Mouse (Mus musculus): ENCODE measurements around the gene Ntmt1. TPM values are rescaled to one million over a fixed set of nuclear protein-coding genes. Genes with fewer than 3 reads are reported as not detected.

The Ntmt1 gene
- total and polyA plus RNA-seq, 2 experiments from 2014 or later = 87.6 to 106 TPM

GRCm38 (mm10) chr2:30773313-30774005, 34.2 kb upstream of the Ntmt1 start:
- peaks cover 11% of the 10 kb centered on the region for H3K4me1 ChIP-seq (ENCODE audit: insufficient read depth)
- no peak for ATAC-seq
- H3K4me2 ChIP-seq (ENCODE audit: low read depth) = no peak overlapping the region
- no peaks in the 10 kb centered on the region for H3K9me3 ChIP-seq (ENCODE audit: low read length)
- no peaks in the 10 kb centered on the region for H3K27me3 ChIP-seq (ENCODE audit: insufficient read depth, low read length)
- H3K27ac ChIP-seq (ENCODE audit: low read depth, low read length) = no peak overlapping the region
- DNase-seq = no peak
- TF ChIP-seq CTCF (IDR thresholded peaks at IDR 0.05; ENCODE audit: low read depth) = no peak
- WGBS = 83% methylated on average over 8 of the region's 8 CpGs
- no peaks in the 10 kb centered on the region for H3K36me3 ChIP-seq (ENCODE audit: insufficient read depth)
- H3K4me3 ChIP-seq (ENCODE audit: low read depth, low read length) = no peak overlapping the region
- no peak overlapping the region for H3K9ac ChIP-seq

DNA sequence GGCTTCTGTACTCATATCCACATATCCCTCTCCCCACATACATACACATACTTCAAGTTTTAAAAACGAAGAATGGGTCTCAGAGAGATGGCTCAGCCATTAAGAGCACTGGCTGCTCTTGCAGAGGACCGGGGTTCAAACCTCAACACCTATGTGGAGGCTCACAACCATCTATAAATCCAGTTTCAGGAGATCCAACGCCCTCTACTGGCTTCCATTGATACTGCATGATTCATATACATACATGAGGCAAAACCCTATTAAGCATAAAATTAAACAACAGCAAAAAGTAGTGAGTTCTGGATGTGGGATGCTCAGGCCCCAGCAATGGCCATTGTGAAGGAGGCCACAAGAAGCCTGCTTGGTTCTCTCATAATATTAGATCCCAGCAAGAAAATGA, 31.7 kb upstream of the Ntmt1 start:
- no peak for ATAC-seq
- Histone ChIP-seq H3K4me1 (ENCODE audit: insufficient read depth) (peaks cover 11% of the 10 kb centered on the region), H3K4me2 (ENCODE audit: low read depth) (no peak overlapping the region), H3K4me3 (ENCODE audit: low read depth, low read length) (no peak overlapping the region), H3K36me3 (ENCODE audit: insufficient read depth) (no peaks in the 10 kb centered on the region), H3K9me3 (ENCODE audit: low read length) (no peaks in the 10 kb centered on the region), H3K27me3 (ENCODE audit: insufficient read depth, low read length) (no peaks in the 10 kb centered on the region), H3K9ac (no peak overlapping the region), H3K27ac (ENCODE audit: low read depth, low read length) (no peak overlapping the region)
- DNase-seq = no peak
- peak; percentile 15 for TF ChIP-seq CTCF (IDR thresholded peaks at IDR 0.05; ENCODE audit: low read depth)
- WGBS = 64% methylated on average over 3 of the region's 3 CpGs

- Histone ChIP-seq H3K27ac (ENCODE audit: low read depth, low read length) (no peak overlapping the region), H3K9me3 (ENCODE audit: low read length) (no peaks in the 10 kb centered on the region), H3K4me1 (ENCODE audit: insufficient read depth) (peaks cover 4% of the 10 kb centered on the region; the same call in 1 of the 2 replicates), H3K36me3 (ENCODE audit: insufficient read depth) (no peaks in the 10 kb centered on the region), H3K4me3 (ENCODE audit: low read depth, low read length) (no peak overlapping the region), H3K4me2 (ENCODE audit: low read depth) (no peak overlapping the region), H3K27me3 (ENCODE audit: insufficient read depth, low read length) (no peaks in the 10 kb centered on the region), H3K9ac (no peak overlapping the region)
- DNase-seq (no peak), ATAC-seq (no peak)
- WGBS = 88% methylated on average over 3 of the region's 3 CpGs
- TF ChIP-seq CTCF (IDR thresholded peaks at IDR 0.05; ENCODE audit: low read depth) = no peak
Observed at GRCm38 (mm10) chr2:30777266-30777665, 30.4 kb upstream of the Ntmt1 start.

- H3K27me3 ChIP-seq (ENCODE audit: insufficient read depth, low read length) = no peaks in the 10 kb centered on the region
- no peak overlapping the region for H3K27ac ChIP-seq (ENCODE audit: low read depth, low read length)
- 59% methylated on average over 4 of the region's 4 CpGs for WGBS
- H3K4me1 ChIP-seq (ENCODE audit: insufficient read depth) = 0 out of 2 replicates have a peak, but pooled peaks cover 4% of the 10 kb centered on the region
- H3K9me3 ChIP-seq (ENCODE audit: low read length) = no peaks in the 10 kb centered on the region
- H3K4me3 ChIP-seq (ENCODE audit: low read depth, low read length) = no peak overlapping the region
- no peak overlapping the region for H3K4me2 ChIP-seq (ENCODE audit: low read depth)
- no peaks in the 10 kb centered on the region for H3K36me3 ChIP-seq (ENCODE audit: insufficient read depth)
- H3K9ac ChIP-seq = no peak overlapping the region
- ATAC-seq (no peak), DNase-seq (no peak)
- TF ChIP-seq CTCF (IDR thresholded peaks at IDR 0.05; ENCODE audit: low read depth) = no peak
Observed at GRCm38 (mm10) chr2:30778235-30778634, 29.4 kb upstream of the Ntmt1 start.

- H3K9me3 ChIP-seq (ENCODE audit: low read length) = no peaks in the 10 kb centered on the region
- no peak overlapping the region for H3K4me2 ChIP-seq (ENCODE audit: low read depth)
- H3K27me3 ChIP-seq (ENCODE audit: insufficient read depth, low read length) = no peaks in the 10 kb centered on the region
- no peaks in the 10 kb centered on the region for H3K36me3 ChIP-seq (ENCODE audit: insufficient read depth)
- WGBS = 9% methylated on average over 5 of the region's 5 CpGs
- TF ChIP-seq CTCF (IDR thresholded peaks at IDR 0.05; ENCODE audit: low read depth) = no peak
- no peak overlapping the region for H3K4me3 ChIP-seq (ENCODE audit: low read depth, low read length)
- H3K27ac ChIP-seq (ENCODE audit: low read depth, low read length) = no peak overlapping the region
- no peak overlapping the region for H3K9ac ChIP-seq
- DNase-seq (no peak), ATAC-seq (no peak)
- H3K4me1 ChIP-seq (ENCODE audit: insufficient read depth) = 0 out of 2 replicates have a peak, but pooled peaks cover 4% of the 10 kb centered on the region
Observed at GRCm38 (mm10) chr2:30779241-30779640, 28.4 kb upstream of the Ntmt1 start.

DNA sequence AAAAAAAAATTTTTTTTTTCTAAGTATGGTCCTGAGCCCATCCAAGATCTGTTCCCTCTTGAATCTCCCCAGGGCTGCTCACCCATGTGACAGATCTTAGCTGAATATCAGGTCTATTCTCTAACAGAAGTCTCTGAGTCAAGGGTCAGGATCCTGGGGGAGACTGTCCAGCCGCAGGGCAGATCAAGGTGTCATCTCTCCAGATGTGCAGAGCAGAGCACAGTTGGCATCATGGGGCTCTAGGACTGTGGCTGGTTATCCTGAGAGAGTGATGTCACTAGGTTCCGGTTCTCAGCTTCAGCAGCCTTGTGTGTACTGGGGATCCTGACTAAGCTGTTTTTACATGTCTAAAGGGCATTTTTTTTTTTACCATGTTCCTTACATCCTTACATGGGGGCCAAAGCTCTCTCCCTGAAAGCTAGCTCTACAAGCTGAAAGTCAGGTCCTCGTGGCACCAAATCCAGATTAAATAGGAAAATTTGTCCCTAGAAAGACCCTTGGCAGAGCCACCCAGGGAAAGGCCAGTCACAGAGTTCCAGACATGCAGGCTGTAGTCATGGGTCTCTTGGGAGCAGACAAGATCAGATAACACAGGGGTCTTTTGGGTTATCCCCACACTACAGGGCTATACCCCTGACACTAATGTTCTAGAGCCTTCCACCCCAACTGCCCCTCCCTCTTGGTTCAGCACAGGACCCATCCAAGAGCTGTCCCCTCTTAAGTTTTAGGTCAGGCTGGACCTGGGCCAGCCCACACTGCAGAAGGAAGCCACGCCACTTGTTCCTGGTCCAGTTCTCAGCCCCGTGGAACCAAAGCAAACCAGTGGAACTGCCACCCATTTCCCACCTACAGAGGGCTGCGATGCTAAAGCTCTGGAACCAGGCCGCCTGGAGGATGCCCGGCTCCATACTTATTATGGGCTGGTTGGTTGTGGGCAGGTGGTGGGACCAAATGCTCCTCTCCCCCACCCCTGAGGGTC, 25.0 kb upstream of the Ntmt1 start:
- H3K9ac ChIP-seq = no peak overlapping the region
- H3K27ac ChIP-seq (ENCODE audit: low read depth, low read length) = peak overlapping the region; percentile 36; the same call in 1 of the 2 replicates
- no peak overlapping the region for H3K4me3 ChIP-seq (ENCODE audit: low read depth, low read length)
- WGBS = 75% methylated on average over 8 of the region's 8 CpGs
- ATAC-seq (no peak), DNase-seq (no peak)
- H3K9me3 ChIP-seq (ENCODE audit: low read length) = no peaks in the 10 kb centered on the region
- no peaks in the 10 kb centered on the region for H3K27me3 ChIP-seq (ENCODE audit: insufficient read depth, low read length)
- peak overlapping the region; percentile 42 for H3K4me2 ChIP-seq (ENCODE audit: low read depth)
- H3K4me1 ChIP-seq (ENCODE audit: insufficient read depth) = 0 out of 2 replicates have a peak, but pooled peaks cover 4% of the 10 kb centered on the region
- peak; percentile 11; the same call in 1 of the 2 replicates for TF ChIP-seq CTCF (IDR thresholded peaks at IDR 0.05; ENCODE audit: low read depth)
- H3K36me3 ChIP-seq (ENCODE audit: insufficient read depth) = no peaks in the 10 kb centered on the region
